Mouse (Mus musculus) bone marrow, adult 2 months (tissue): ENCODE measurements around the gene Bmp7. TPM values are rescaled to one million over a fixed set of nuclear protein-coding genes. Genes with fewer than 3 reads are reported as not detected.

Experiments
- H3K27ac ChIP-seq: fragments of 200-500 bp; 2 replicates; pipeline ENCODE4 v1.5.1; 2012; ENCODE audit warnings: low read depth, mild to moderate bottlenecking, control low read depth, inconsistent platforms, low read length; ENCODE audit not compliant: control insufficient read depth, poor library complexity, insufficient read depth
- H3K4me1 ChIP-seq: fragments of 200-500 bp; 2 replicates; pipeline ENCODE4 v1.6.1; 2011; ENCODE audit warnings: low read length; ENCODE audit not compliant: control insufficient read depth, insufficient read depth
- H3K4me3 ChIP-seq: fragments of 200-500 bp; replicated peaks from 2 replicates; pipeline ENCODE3; 2011; ENCODE audit warnings: mild to moderate bottlenecking, low read depth, low read length, control low read depth; ENCODE audit not compliant: control insufficient read depth
- CTCF ChIP-seq: fragments of 200-500 bp; IDR thresholded peaks from 2 replicates; pipeline ENCODE4 v1.5.1; 2011; ENCODE audit warnings: low read length, control low read depth; ENCODE audit not compliant: control insufficient read depth, insufficient read depth
- POLR2A ChIP-seq: fragments of 200-500 bp; IDR thresholded peaks from 2 replicates; pipeline ENCODE4 v1.6.1; 2011; ENCODE audit warnings: low read depth, mild to moderate bottlenecking, control low read depth, low read length, borderline replicate concordance; ENCODE audit not compliant: control insufficient read depth
- WGBS: fragments of 180-500 bp; shearing (Covaris S2); methylation state at CpG from one replicate; pipeline ENCODE4 v1.1.7; 2018; 5-methylcytosine and 5-hydroxymethylcytosine counted together
- polyA plus RNA-seq: library from polyadenylated mRNA; stranded (reverse); fragments of >200 nt; gene quantifications from 2 replicates; pipeline ENCODE4 v1.2.4, GENCODE M21; 2011; ENCODE audit warnings: low replicate concordance; ENCODE audit not compliant: missing spikeins, insufficient read depth, insufficient read length

Bmp7 gene
- polyA plus RNA-seq, 1 experiment: 0.55 TPM

DNA sequence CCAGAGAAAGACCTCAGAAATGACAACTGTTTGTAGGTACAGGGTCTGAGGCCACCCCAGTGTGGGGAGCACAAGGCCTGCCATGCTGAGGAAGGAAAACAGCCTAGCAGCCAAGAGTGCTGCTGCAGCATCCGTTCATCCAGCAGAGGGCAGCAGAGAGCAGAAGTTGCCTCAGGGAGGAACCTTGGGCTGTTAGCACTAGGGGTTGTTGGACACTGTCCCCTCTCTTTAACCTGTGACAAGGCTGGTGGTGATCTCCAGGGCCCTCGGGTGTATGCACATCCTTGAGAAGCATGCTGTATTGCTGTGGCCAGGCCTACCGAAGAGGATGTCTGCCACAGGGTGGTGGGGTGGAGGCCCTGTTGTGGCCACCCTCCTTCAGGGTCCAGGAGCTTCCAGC, 109.0 kb downstream of the Bmp7 start:
- TF ChIP-seq CTCF (peak; percentile 98), POLR2A (no peak)
- WGBS: 12% methylated on average over 3 of the region's 3 CpGs

DNA sequence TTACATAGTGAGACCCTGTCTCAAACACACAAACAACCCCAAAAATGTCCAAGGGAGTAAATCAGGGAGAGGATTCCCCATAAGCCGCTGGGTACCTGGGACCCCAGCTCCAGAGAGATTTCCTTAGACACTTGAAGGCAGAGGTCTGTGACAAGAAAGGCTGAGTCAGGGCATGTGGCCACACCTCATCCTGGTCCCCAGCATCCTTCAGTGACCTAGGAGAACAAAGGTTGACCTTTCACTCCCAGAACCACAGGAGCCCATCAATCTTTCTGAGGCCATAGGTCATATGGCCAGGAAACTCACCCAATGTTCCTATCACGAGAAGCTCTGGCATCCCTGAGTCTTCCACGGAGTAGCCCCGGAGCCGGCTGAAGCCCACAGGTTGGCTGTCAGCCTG, 111.9 kb downstream of the Bmp7 start:
- no peak overlapping the region for H3K4me3 ChIP-seq
- H3K27ac ChIP-seq: no peak overlapping the region
- 64% methylated on average over 5 of the region's 5 CpGs for WGBS
- TF ChIP-seq POLR2A: no peak
- no peak for TF ChIP-seq CTCF
- H3K4me1 ChIP-seq: no peaks in the 10 kb centered on the region

More for the DNA sequence above, 109.0 kb downstream of the Bmp7 start:
- no peak overlapping the region for H3K27ac ChIP-seq
- no peaks in the 10 kb centered on the region for H3K4me1 ChIP-seq
- H3K4me3 ChIP-seq: no peak overlapping the region

GRCm38 (mm10) chr2:172827564-172827963, 112.6 kb downstream of the Bmp7 start:
- H3K27ac ChIP-seq: no peak overlapping the region
- H3K4me1 ChIP-seq: no peaks in the 10 kb centered on the region
- H3K4me3 ChIP-seq: no peak overlapping the region
- TF ChIP-seq POLR2A (no peak), CTCF (0 out of 2 replicates have a peak, but pooled peaks have one; percentile 26)
- 47% methylated on average over 7 of the region's 7 CpGs for WGBS

DNA sequence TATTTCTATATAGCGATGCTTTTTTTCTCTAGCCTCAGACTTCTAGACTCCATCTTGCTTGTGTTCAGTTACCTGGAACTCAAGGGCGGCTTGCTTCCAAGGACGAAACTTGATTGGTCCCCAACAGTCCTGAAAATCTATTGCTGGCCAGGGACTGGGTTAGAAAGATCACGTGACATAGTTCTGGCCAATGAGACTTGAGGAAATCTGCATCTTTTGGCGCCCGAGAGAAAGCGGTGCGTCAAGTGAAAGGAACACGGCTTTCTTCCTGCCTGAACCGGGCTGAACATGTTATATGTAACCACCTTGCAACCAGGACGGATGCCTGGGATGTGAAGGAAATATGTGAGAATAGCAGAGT, 114.4 kb downstream of the Bmp7 start:
- no peak overlapping the region for H3K27ac ChIP-seq
- WGBS: 78% methylated on average over 11 of the region's 11 CpGs
- no peak overlapping the region for H3K4me3 ChIP-seq
- H3K4me1 ChIP-seq: no peaks in the 10 kb centered on the region
- TF ChIP-seq CTCF: no peak
- TF ChIP-seq POLR2A: no peak

DNA sequence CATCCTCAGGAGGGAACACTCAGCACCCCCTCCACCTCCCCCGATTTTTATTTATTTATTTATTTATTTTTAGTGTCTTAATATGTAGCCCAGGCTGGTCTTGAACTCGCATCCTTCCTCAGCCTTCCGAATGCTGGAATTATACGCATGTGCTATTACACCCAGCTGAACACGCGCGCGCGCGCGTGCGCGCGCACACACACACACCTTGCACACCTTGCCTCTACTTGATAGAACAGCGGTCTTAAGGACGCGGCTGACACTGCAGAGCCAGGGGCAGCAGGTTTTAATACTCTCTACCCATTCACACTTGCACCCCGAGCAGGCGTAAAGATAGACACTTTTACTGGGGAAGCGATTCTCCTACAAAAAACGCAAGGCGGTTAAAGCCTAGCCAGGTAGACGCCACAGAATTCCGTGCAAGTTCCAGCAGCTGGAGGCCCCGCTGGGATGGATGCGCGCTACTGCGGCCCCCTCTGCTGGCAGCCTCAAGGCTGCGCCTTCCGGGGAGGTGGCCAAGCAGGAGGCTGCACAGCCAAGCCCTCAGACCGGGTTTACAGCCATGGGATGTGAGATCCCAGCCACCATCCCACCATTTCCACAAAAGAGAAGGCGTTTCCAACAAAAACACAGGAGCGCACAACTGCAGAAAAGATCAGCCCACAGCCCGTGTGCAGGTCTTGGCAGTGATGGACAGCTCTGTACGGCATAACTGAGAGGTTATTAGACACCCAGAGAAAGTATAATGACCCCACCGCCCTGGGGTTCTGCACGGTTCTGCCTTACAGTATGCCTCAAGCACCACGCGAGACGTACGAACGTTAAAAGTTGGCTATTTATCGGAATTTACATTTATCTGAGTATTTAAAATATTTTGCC, 115.0 kb downstream of the Bmp7 start:
- Histone ChIP-seq H3K4me1 (no peaks in the 10 kb centered on the region), H3K4me3 (no peak overlapping the region), H3K27ac (no peak overlapping the region)
- 19% methylated on average over 43 of the region's 43 CpGs for WGBS
- no peak for TF ChIP-seq CTCF
- no peak for TF ChIP-seq POLR2A

DNA sequence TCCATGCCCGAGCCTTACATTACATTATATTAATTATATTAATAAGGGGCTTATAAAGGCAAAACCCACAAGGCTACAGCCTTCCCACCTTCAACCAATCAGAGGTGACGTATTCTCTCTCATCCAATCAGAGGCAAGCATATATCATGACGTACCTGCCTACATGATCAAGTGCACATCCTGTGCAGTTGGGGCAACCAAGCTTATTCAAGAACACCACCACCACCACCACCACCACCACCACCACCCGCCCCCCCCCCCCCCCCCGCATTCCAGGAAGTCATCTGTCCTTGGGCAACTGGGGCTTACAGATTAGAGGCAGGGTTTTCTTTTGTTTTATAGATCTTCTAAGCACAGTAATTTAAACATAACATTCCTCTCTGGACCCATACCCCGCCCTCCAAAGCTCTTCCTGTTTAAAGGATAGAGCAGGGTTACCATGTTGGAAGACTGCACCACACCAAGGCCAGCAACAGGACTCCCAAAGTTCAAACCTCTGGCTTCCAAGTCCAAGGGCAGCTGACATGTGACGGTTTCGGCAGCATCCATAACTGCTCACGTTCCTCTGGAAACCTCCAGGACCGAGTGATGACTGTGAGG, 121.4 kb downstream of the Bmp7 start:
- 62% methylated on average over 10 of the region's 10 CpGs for WGBS

More for the DNA sequence above, 121.4 kb downstream of the Bmp7 start:
- Histone ChIP-seq H3K4me1 (no peaks in the 10 kb centered on the region), H3K27ac (no peak overlapping the region), H3K4me3 (no peak overlapping the region)
- TF ChIP-seq CTCF (no peak), POLR2A (no peak)

Other genes starting within 250 kb of the Bmp7 start
- 0.70 TPM in 1 of 2 replicates, not detected in the other for gene Spo11, start 37.4 kb upstream of the Bmp7 start, polyA plus RNA-seq
- 55.2 and 61.5 TPM in 2 replicates for gene Rae1, start 59.8 kb upstream of the Bmp7 start, polyA plus RNA-seq
- 204 and 219 TPM in 2 replicates for gene Rbm38, start 80.2 kb upstream of the Bmp7 start, polyA plus RNA-seq
- not detected in 2 replicates for gene Ctcfl, start 179.2 kb upstream of the Bmp7 start, polyA plus RNA-seq
- 4.9 and 16.4 TPM in 2 replicates for gene Pck1, start 212.7 kb upstream of the Bmp7 start, polyA plus RNA-seq